Mouse (Mus musculus): ENCODE results near the gene Arhgap22.

DNA sequence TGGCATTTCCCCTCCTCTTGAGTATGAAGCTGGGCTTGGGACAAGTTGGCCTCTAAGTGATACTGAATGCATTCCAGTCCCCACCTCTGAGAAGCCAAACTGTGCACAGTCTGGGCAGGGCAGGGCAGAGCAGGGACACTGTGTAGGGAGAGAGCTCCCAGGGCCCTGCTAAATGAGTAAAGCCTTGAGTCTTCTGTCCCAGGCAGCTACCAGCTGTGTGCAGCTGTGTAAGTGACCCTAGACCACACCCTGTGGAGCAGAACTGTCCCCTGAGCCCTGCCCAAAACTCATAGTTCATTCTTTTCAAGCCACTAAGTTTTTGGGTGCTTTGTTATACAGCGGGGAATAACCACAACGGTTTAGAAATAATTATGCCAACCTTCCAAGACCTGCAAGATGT, 67.1 kb downstream of the Arhgap22 start:
- TF ChIP-seq MAFK (IDR thresholded peaks at IDR 0.05; ENCODE audit: insufficient read depth, low read depth, low read length) (no peak), ZC3H11A (IDR thresholded peaks at IDR 0.05; ENCODE audit: borderline replicate concordance, low read depth, low read length) (no peak)
